Comparison of ENCODE assay signal across 17 mouse cellular contexts in genomic region chr4:128857212-128857611, GRCm38 (mm10). TPM values are rescaled to one million over a fixed set of nuclear protein-coding genes. Genes with fewer than 3 reads are reported as not detected.
DNase-seq lines count a peak whose midpoint lies in the region; ATAC-seq lines count a peak whose summit lies in the region.
"Had no signal": no experiment of that assay in that cellular context is flagged by ENCODE, and none has a peak within 500 bp of the region (broad histone marks: within the 10 kb centered on the region; RNA-seq: fewer than 3 reads in every experiment).

No protein-coding gene starts in this region.

- peak; percentile 54; the same call in 1 of the 2 replicates for ATAC-seq in heart, embryonic 12.5 days (ENCODE audit: insufficient number of reproducible peaks, low FRiP score)
- ATAC-seq in liver, embryonic 12.5 days, result peak; percentile 79
- no peak for ATAC-seq in neural tube, embryonic 15.5 days (ENCODE audit: low FRiP score)
- ATAC-seq: forebrain, embryonic 13.5 days; midbrain, embryonic 15.5 days had no signal

- no peak overlapping the region for H3K27ac ChIP-seq in heart, embryonic 12.5 days (ENCODE audit: poor library complexity, severe bottlenecking)
- peak overlapping the region; percentile 84 for H3K27ac ChIP-seq in liver, embryonic 12.5 days
- peak overlapping the region; percentile 45; the same call in 1 of the 2 replicates for H3K27ac ChIP-seq in neural tube, embryonic 15.5 days (replicated peaks)
- H3K27ac ChIP-seq: forebrain, embryonic 13.5 days; left cerebral cortex, adult 2 months; limb, embryonic 13.5 days; midbrain, embryonic 15.5 days had no signal

- peaks cover under 1% of the 10 kb centered on the region for H3K27me3 ChIP-seq in heart, embryonic 12.5 days (replicated peaks)
- peaks cover 9% of the 10 kb centered on the region for H3K27me3 ChIP-seq in liver, embryonic 12.5 days (replicated peaks)
- H3K27me3 ChIP-seq in neural tube, embryonic 15.5 days (replicated peaks), result no peaks in the 10 kb centered on the region
- H3K27me3 ChIP-seq: forebrain, embryonic 13.5 days; limb, embryonic 13.5 days; midbrain, embryonic 15.5 days had no signal

- DNase-seq in heart, adult 9 months (ENCODE audit: low spot score in 2 of 2), result no peak
- DNase-seq in spleen, postnatal 4 days (ENCODE audit: low spot score in 2 of 2), result peak; percentile 49 to 70
- DNase-seq in spleen, adult 18-20 months, result no peak
- DNase-seq in thymus, postnatal 4 days, result no peak
- DNase-seq in right cerebral cortex, adult 2 months (ENCODE audit: low spot score in 2 of 2), result no peak
- DNase-seq: cerebellum, adult 18-20 months; heart, postnatal 36 days; kidney, adult 9 months; lung, postnatal 10 days had no signal

- no peaks in the 10 kb centered on the region for H3K36me3 ChIP-seq in heart, embryonic 12.5 days
- H3K36me3 ChIP-seq in liver, embryonic 12.5 days, result no peaks in the 10 kb centered on the region
- H3K36me3 ChIP-seq in neural tube, embryonic 15.5 days, result no peaks in the 10 kb centered on the region
- H3K36me3 ChIP-seq: limb, embryonic 13.5 days; midbrain, embryonic 15.5 days had no signal

- no peak overlapping the region for H3K9ac ChIP-seq in heart, embryonic 12.5 days
- peak overlapping the region; percentile 36 for H3K9ac ChIP-seq in liver, embryonic 12.5 days
- no peak overlapping the region for H3K9ac ChIP-seq in neural tube, embryonic 15.5 days (replicated peaks)
- H3K9ac ChIP-seq: forebrain, embryonic 13.5 days; limb, embryonic 13.5 days; midbrain, embryonic 15.5 days had no signal

- no peak overlapping the region for H3K4me3 ChIP-seq in heart, embryonic 12.5 days
- H3K4me3 ChIP-seq in liver, embryonic 12.5 days, result no peak overlapping the region
- H3K4me3 ChIP-seq in neural tube, embryonic 15.5 days (replicated peaks), result no peak overlapping the region
- H3K4me3 ChIP-seq: forebrain, embryonic 13.5 days; left cerebral cortex, adult 2 months; limb, embryonic 13.5 days; midbrain, embryonic 15.5 days had no signal

- no peaks in the 10 kb centered on the region for H3K9me3 ChIP-seq in heart, embryonic 12.5 days (replicated peaks)
- peaks cover 5% of the 10 kb centered on the region; the same call in 1 of the 2 replicates for H3K9me3 ChIP-seq in liver, embryonic 12.5 days (replicated peaks)
- H3K9me3 ChIP-seq in neural tube, embryonic 15.5 days (replicated peaks), result no peaks in the 10 kb centered on the region
- H3K9me3 ChIP-seq: forebrain, embryonic 13.5 days; midbrain, embryonic 15.5 days had no signal

- WGBS in heart, embryonic 12.5 days, result 50% methylated on average over 2 of the region's 2 CpGs
- 17% methylated on average over 2 of the region's 2 CpGs for WGBS in liver, embryonic 12.5 days (ENCODE audit: insufficient replicate concordance)
- 60% methylated on average over 2 of the region's 2 CpGs for WGBS in neural tube, embryonic 15.5 days

- no peak overlapping the region for H3K4me2 ChIP-seq in heart, embryonic 12.5 days
- peak overlapping the region; percentile 43 for H3K4me2 ChIP-seq in liver, embryonic 12.5 days
- no peak overlapping the region for H3K4me2 ChIP-seq in neural tube, embryonic 15.5 days
- H3K4me2 ChIP-seq: forebrain, embryonic 13.5 days; heart, embryonic 11.5 days; limb, embryonic 13.5 days; midbrain, embryonic 15.5 days had no signal

- H3K4me1 ChIP-seq in heart, embryonic 12.5 days (replicated peaks), result peaks cover 14% of the 10 kb centered on the region
- peaks cover 52% of the 10 kb centered on the region for H3K4me1 ChIP-seq in liver, embryonic 12.5 days
- H3K4me1 ChIP-seq in neural tube, embryonic 15.5 days, result peaks cover 10% of the 10 kb centered on the region; the same call in 1 of the 2 replicates
- H3K4me1 ChIP-seq: midbrain, embryonic 15.5 days had no signal

RNA-seq across cellular contexts. Expression of gene Trim62, which starts 26.2 kb away (rescaled TPM):
- polyA plus RNA-seq in heart, embryonic 12.5 days (2016; fragmentation: Nextera tagmentation; extraction: Ambion mirVana), result 5.0 and 6.1 TPM in 2 replicates
- 1.3 and 1.8 TPM in 2 replicates for polyA plus RNA-seq in liver, embryonic 12.5 days (2016; fragmentation: Nextera tagmentation; extraction: Ambion mirVana)
- 20.9 and 25.5 TPM in 2 replicates for polyA plus RNA-seq in neural tube, embryonic 15.5 days (2015; fragmentation: Nextera tagmentation; extraction: Ambion mirVana)

RNA-seq across cellular contexts. Expression of gene Zfp362, which starts 51.4 kb away (rescaled TPM):
- polyA plus RNA-seq in heart, embryonic 12.5 days (2016; fragmentation: Nextera tagmentation; extraction: Ambion mirVana), result 21.3 and 21.8 TPM in 2 replicates
- 12.1 and 12.6 TPM in 2 replicates for polyA plus RNA-seq in liver, embryonic 12.5 days (2016; fragmentation: Nextera tagmentation; extraction: Ambion mirVana)
- polyA plus RNA-seq in neural tube, embryonic 15.5 days (2015; fragmentation: Nextera tagmentation; extraction: Ambion mirVana), result 29.3 and 33.6 TPM in 2 replicates

Comparison
In these comparisons a context has a peak if more than half of its experiments do, and no peak if none do; other contexts are left out.
1. DNase-seq: peak in spleen, postnatal 4 days (2 of 2); none in heart, adult 9 months (0 of 2), spleen, adult 18-20 months (0 of 2), thymus, postnatal 4 days (single experiment) and right cerebral cortex, adult 2 months (0 of 2).